Comparison of ENCODE assay signal across 8 mouse cellular contexts in genomic region chr5:44101231-44102110, GRCm38 (mm10). TPM values are rescaled to one million over a fixed set of nuclear protein-coding genes. Genes with fewer than 3 reads are reported as not detected.
DNase-seq lines count a peak whose midpoint lies in the region; ATAC-seq and TF ChIP-seq lines count a peak whose summit lies in the region.

Gene Prom1, minus strand, starts transcription at chr5:44102032.

- H3K9ac ChIP-seq in intestine, postnatal 0 days (ENCODE audit: low read depth, low read length) = peak within 1 kb of the TSS; percentile 57
- H3K9ac ChIP-seq in limb, embryonic 15.5 days = peak within 1 kb of the TSS; percentile 65
- peak within 1 kb of the TSS; percentile 87 for H3K9ac ChIP-seq in midbrain, embryonic 16.5 days (ENCODE audit: low read depth, low read length)

- no peak for TF ChIP-seq CTCF in intestine, postnatal 0 days (IDR thresholded peaks at IDR 0.05; ENCODE audit: low read depth)

- peak; percentile 4 for DNase-seq in right cerebral cortex, postnatal 25 days
- DNase-seq in right cerebral cortex, adult 18-20 months = no peak
- DNase-seq in cerebellum, postnatal 10 days = peak; percentile 54 to 59
- DNase-seq in gastrocnemius, postnatal 36 days = peak in 1 of 2 experiments; percentile 17

- 0 out of 2 replicates have a peak, but pooled peaks cover 4% of the 10 kb centered on the region for H3K4me1 ChIP-seq in intestine, postnatal 0 days (replicated peaks; ENCODE audit: control insufficient read depth, insufficient read depth, low read length)
- H3K4me1 ChIP-seq in limb, embryonic 15.5 days = peaks cover 25% of the 10 kb centered on the region
- H3K4me1 ChIP-seq in midbrain, embryonic 16.5 days (ENCODE audit: control insufficient read depth, insufficient read depth, low read length) = peaks cover 17% of the 10 kb centered on the region

- H3K27ac ChIP-seq in intestine, postnatal 0 days (ENCODE audit: low read depth, low read length) = no peak within 1 kb of the TSS; the same call in 1 of the 2 replicates
- peak within 1 kb of the TSS; percentile 77 for H3K27ac ChIP-seq in limb, embryonic 15.5 days
- H3K27ac ChIP-seq in midbrain, embryonic 16.5 days (ENCODE audit: low read length) = peak within 1 kb of the TSS; percentile 75

- no peaks in the 10 kb centered on the region for H3K36me3 ChIP-seq in intestine, postnatal 0 days (ENCODE audit: control insufficient read depth, insufficient read depth)
- no peaks in the 10 kb centered on the region for H3K36me3 ChIP-seq in limb, embryonic 15.5 days
- H3K36me3 ChIP-seq in midbrain, embryonic 16.5 days (ENCODE audit: control insufficient read depth, insufficient read depth, low read length) = no peaks in the 10 kb centered on the region

- WGBS in intestine, postnatal 0 days = 2% methylated on average over 44 of the region's 44 CpGs
- under 1% methylated on average over 44 of the region's 44 CpGs for WGBS in limb, embryonic 15.5 days
- whole genome bisulfite sequencing in midbrain, embryonic 16.5 days = under 1% methylated on average over 44 of the region's 44 CpGs

- H3K4me2 ChIP-seq in intestine, postnatal 0 days (replicated peaks; ENCODE audit: low read depth) = peak within 1 kb of the TSS; percentile 94
- peak within 1 kb of the TSS; percentile 96 for H3K4me2 ChIP-seq in limb, embryonic 15.5 days
- peak within 1 kb of the TSS; percentile 98 for H3K4me2 ChIP-seq in midbrain, embryonic 16.5 days (ENCODE audit: low read length)

- peak; percentile 48 for ATAC-seq in intestine, postnatal 0 days
- peak; percentile 24; the same call in 1 of the 2 replicates for ATAC-seq in limb, embryonic 15.5 days (ENCODE audit: insufficient number of reproducible peaks, low FRiP score, low TSS enrichment, low read depth)
- ATAC-seq in midbrain, embryonic 16.5 days = peak; percentile 79
- no peak for ATAC-seq in CD4-positive, CD25-positive, alpha-beta regulatory T cell, adult 4 months

- intact Hi-C loops in gastrocnemius, postnatal 36 days (cut with DNase I) = no loop called here

- H3K9me3 ChIP-seq in intestine, postnatal 0 days (ENCODE audit: control insufficient read depth) = no peaks in the 10 kb centered on the region
- H3K9me3 ChIP-seq in limb, embryonic 15.5 days = no peaks in the 10 kb centered on the region
- H3K9me3 ChIP-seq in midbrain, embryonic 16.5 days (replicated peaks; ENCODE audit: control insufficient read depth, low read length, poor library complexity, severe bottlenecking) = no peaks in the 10 kb centered on the region

- peak within 1 kb of the TSS; percentile 52 for H3K4me3 ChIP-seq in intestine, postnatal 0 days (ENCODE audit: low read depth, low read length)
- peak within 1 kb of the TSS; percentile 65 for H3K4me3 ChIP-seq in limb, embryonic 15.5 days
- peak within 1 kb of the TSS; percentile 82 for H3K4me3 ChIP-seq in midbrain, embryonic 16.5 days (ENCODE audit: low read depth, low read length)

- no peaks in the 10 kb centered on the region for H3K27me3 ChIP-seq in intestine, postnatal 0 days (replicated peaks; ENCODE audit: control insufficient read depth, insufficient read depth, low read length)
- H3K27me3 ChIP-seq in limb, embryonic 15.5 days = 0 out of 2 replicates have a peak, but pooled peaks cover 2% of the 10 kb centered on the region
- H3K27me3 ChIP-seq in midbrain, embryonic 16.5 days (ENCODE audit: control insufficient read depth, insufficient read depth, low read depth, low read length) = no peaks in the 10 kb centered on the region

RNA-seq across cellular contexts. Expression of gene Prom1, which starts in this region (rescaled TPM):
- 10 to 100 TPM; 10.1 to 11.4 TPM for total RNA-seq in gastrocnemius, postnatal 36 days (2021)
- polyA plus RNA-seq in intestine, postnatal 0 days (2015; fragmentation: Nextera tagmentation; extraction: Ambion mirVana) = 14.0 and 14.5 TPM in 2 replicates
- polyA plus RNA-seq in limb, embryonic 15.5 days (2015; fragmentation: Nextera tagmentation; extraction: Ambion mirVana) = 28.1 and 31.3 TPM in 2 replicates
- 28.3 and 33.9 TPM in 2 replicates for polyA plus RNA-seq in midbrain, embryonic 16.5 days (2015; fragmentation: Nextera tagmentation; extraction: Ambion mirVana)
- polyA plus RNA-seq in CD4-positive, CD25-positive, alpha-beta regulatory T cell, adult 4 months (2017; shearing (Covaris generic)) = 1 to 10 TPM in 1 of 2 experiments, under 1 TPM in 1; 0.69 to 1.4 TPM
